Mouse (Mus musculus): ENCODE data around the gene BC004004.

DNA sequence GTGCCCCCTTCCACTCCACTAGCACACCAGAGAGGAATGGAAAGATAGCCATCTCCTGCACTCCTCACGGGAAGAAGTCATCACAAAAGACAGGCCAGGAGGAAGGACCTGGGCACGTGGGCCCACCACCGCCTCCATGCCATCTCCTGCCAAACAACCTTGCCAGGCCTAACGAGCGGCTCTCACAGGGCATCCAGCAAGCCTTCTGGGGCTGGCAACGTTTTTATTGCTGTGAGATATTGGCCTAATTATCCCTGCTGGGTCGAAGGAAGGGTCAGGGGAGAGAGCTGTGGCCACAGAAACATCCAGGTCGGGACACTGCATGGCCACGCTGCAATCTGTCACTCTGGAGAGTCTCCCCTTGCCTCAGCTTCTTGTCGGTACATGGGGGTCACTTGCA is 37.5 kb upstream of the BC004004 start:
- TF ChIP-seq CTCF (conservative IDR thresholded peaks at IDR 0.05; ENCODE audit: low read length) (no peak), NANOG (IDR thresholded peaks at IDR 0.05; ENCODE audit: borderline replicate concordance, low read length) (no peak)

Measured in E14TG2a.4 (cell line).